Mouse (Mus musculus) embryonic fibroblast, embryonic 13.5 days (primary cell): ENCODE measurements at regions not wholly inside any gene's neighbourhood (a gene's known extent, or its start where the extent isn't known, plus 50 kb on each side); places are given as distances from the start of the nearest gene placed in this dataset.

ENCODE experiments used
- H3K27ac ChIP-seq: 2 replicates; pipeline ENCODE4 v1.5.1; 2012; ENCODE audit warnings: low read length, control low read depth, inconsistent platforms; ENCODE audit not compliant: insufficient read depth
- H3K4me1 ChIP-seq: 2 replicates; pipeline ENCODE4 v1.6.1; 2011; ENCODE audit warnings: low read length; ENCODE audit not compliant: control insufficient read depth, insufficient read depth
- H3K4me3 ChIP-seq: 2 replicates; pipeline ENCODE4 v1.5.1; 2011; ENCODE audit warnings: mild to moderate bottlenecking, control low read depth, low read length; ENCODE audit not compliant: insufficient read depth
- CTCF ChIP-seq: IDR thresholded peaks from 2 replicates; pipeline ENCODE4 v1.5.1; 2011; ENCODE audit warnings: mild to moderate bottlenecking, control low read depth, low read length, moderate library complexity, borderline replicate concordance; ENCODE audit not compliant: insufficient read depth
- POLR2A ChIP-seq: IDR thresholded peaks from 2 replicates; pipeline ENCODE4 v1.6.1; 2011; ENCODE audit warnings: low read depth, mild to moderate bottlenecking, control low read depth, low read length, moderate library complexity

DNA sequence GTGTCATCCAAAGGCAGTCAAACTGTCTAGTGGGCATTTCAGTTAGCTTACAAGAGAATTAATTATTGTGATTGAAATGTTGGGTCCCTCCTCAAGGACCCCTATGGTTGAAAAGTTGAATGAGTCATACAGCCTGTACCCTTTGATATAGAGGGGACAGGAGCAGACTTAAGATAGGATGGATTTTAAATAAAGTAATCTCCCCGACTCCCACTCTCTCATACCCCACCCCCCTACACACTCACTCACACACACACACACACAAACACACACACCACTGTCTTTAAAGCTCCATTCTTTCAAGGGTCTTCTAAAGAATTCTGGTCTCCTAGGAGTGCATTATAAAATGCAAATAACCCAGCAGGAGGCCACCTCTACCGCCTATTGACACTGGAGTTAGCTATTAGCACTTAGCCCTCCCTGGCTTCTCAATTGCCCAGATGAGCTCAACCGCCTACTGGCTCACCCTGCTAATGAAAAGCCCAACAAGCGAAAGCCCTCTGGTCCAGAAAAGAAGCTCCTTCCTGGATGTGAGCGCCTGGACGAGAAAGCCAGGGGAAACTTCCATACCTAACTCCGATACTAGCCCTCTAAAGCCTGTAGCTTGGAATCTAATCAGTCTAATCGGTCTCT is 236.3 kb upstream of the Rgma start:
- Histone ChIP-seq H3K4me1 (no peaks in the 10 kb centered on the region), H3K27ac (no peak overlapping the region), H3K4me3 (no peak overlapping the region)
- TF ChIP-seq POLR2A (no peak), CTCF (no peak)

DNA sequence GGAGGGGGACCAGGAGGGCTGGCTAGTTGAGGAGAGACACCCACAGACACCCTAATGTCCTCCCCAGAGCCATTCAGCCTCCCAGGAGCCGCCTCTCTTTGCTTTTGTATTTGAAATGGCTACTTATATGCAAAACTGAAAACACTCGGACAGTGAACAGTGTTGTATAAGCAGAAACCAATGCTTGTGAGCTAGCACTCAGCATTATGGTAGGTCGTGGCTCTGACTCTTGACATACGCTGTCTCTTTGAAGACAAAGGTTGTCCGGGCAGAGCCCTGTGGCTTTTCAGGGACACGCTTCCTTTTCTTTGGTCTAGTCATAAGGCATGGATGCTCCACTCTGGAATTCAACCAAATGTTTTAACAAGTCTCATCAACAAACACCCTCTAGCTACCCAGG is 235.4 kb upstream of the Rgma start:
- TF ChIP-seq POLR2A = no peak
- TF ChIP-seq CTCF = no peak
- Histone ChIP-seq H3K4me3 (no peak overlapping the region), H3K4me1 (no peaks in the 10 kb centered on the region), H3K27ac (no peak overlapping the region)

DNA sequence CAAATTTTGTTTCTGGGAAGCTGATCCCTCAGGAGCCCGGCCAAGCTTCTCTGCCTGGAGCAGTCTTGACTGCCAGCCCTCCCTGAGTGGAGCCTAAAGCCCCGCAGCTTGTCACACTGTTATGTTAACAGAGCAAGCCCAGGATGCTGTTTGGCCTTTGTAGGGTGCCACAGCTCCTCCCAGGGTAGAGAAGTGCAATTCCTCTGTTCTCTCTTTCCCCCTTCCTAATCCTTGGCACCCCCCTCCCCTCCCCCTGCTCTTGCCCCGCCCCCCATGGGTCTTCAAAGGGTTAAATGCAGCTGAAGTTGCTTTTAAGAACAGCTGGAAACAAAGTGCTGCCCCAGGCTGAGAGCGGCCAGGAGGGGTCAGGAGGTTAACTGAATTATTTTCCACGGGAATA is 234.1 kb upstream of the Rgma start:
- TF ChIP-seq POLR2A = no peak
- no peak for TF ChIP-seq CTCF
- no peaks in the 10 kb centered on the region for H3K4me1 ChIP-seq

DNA sequence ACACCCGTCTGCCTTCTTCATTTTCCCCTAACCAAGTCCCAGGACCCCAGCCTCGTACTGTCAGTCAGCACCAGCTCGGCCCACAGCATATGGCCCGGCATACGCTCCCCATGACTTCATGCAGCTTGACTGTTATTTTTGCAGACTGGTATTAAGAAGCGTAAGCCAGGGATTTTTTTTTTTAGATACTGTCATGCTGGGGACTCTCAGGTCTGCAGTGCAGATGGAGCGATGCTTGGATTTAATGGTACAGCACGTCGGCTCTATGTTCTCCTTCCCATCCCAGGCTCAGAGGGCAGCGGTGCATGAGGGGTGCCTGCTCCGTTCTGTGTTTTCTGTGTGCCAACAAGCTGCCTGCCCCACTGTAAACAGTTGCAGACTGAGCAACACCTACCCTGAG is 231.4 kb upstream of the Rgma start:
- Histone ChIP-seq H3K4me1 (no peaks in the 10 kb centered on the region), H3K4me3 (no peak overlapping the region), H3K27ac (no peak overlapping the region)
- TF ChIP-seq CTCF = no peak
- TF ChIP-seq POLR2A = no peak

More for the DNA sequence above, 234.1 kb upstream of the Rgma start:
- H3K27ac ChIP-seq = no peak overlapping the region
- no peak overlapping the region for H3K4me3 ChIP-seq

DNA sequence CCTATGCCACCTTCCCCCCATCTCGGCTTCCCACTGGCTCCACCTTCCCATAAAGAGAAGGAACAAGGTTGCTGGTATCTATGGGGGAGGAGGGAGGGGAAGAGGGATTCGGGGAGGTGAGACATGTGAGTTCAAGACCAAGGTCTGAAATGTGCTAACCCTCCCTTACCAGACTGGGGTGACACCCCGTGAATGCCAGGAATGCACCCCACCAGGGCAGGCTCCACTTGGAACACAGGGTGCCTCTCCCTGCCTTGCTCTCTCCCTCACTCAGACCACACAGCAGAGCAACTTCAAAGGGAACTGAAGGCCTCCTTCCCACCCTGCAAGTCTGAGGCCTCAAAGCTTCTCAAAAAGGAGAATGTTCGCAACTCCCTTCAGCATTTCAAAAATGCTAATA is 230.5 kb upstream of the Rgma start:
- no peaks in the 10 kb centered on the region for H3K4me1 ChIP-seq
- TF ChIP-seq CTCF = no peak
- TF ChIP-seq POLR2A = no peak
- no peak overlapping the region for H3K4me3 ChIP-seq
- H3K27ac ChIP-seq = no peak overlapping the region

DNA sequence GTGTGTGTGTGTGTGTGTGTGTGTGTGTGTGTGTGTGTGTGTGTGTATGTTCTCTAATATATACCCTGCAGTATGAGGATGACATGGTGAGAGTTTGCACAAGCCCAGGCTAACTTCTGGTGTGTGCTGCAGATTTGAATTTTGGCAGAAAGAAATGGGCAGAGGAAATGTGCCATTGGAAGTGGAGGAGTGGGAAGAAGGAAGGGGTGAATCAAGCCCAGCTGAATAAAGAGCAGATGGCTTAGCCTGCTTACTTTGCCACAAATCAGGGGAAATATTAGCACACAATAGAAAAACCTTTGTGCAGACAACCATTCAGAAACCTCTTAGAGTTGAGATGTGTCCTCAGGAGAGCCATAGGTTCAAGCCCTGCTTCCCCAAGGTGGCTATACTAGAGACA is 228.1 kb upstream of the Rgma start:
- Histone ChIP-seq H3K27ac (no peak overlapping the region), H3K4me1 (no peaks in the 10 kb centered on the region), H3K4me3 (no peak overlapping the region)
- TF ChIP-seq POLR2A = no peak
- no peak for TF ChIP-seq CTCF

DNA sequence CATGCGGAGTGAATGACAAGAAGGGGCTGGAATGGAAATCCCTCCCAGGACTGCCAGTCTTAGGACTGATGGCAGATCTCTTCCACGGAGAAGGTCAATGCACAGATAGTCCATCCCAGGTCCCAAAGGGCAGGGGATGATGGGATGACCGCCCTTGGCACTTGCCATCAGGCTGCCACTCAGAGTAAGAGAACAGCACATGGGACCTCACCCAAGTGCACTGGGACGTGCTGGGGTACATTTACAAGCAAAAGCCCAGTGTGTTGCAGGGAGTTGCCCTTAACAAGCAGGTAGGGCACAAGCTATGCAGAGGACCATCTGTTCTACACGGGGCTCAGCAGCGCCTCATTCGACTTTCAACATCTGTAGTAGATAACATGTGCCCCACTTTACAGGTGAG is 224.9 kb upstream of the Rgma start:
- no peak for TF ChIP-seq CTCF
- TF ChIP-seq POLR2A = no peak
- no peak overlapping the region for H3K4me3 ChIP-seq
- H3K27ac ChIP-seq = no peak overlapping the region
- H3K4me1 ChIP-seq = no peaks in the 10 kb centered on the region

DNA sequence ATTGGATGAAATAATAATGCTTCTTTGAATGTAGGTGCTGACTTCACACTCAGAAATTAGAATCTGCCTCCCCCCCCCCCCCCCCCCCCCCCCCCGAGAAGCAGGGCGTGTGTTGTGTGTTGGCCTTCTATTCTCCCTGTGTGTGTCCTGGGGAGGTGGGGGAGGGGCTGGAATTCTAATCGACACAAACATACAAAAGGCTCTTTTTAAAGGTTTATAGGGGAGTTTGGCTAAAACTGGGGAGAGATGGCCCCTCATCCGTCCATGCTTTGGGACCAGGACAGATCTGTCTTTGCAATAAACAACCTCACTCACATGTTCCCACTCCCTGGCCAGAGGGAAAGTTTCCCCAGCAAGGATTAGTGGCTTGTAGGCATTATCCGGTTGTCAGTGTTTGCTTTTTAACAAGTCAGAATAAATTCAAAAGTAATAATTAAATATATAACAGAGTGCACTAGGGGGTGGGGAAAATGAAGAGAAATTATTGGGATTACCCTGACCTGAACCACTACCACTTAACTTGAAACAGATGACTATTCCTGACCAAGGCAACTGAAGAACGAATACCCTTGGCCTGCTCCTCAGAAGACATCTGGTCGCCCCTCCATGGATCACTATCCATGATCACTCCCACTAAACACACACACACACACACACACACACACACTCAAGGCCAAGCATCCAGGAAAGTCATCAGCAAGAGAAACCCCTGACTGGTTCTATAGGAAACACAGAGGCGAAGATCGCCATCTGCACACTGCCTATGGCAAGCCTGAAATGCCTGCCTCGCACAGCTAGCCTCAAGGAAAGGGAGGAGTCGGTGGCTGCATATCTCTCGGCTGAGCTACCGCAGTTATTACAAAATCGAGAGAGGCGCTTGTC is 223.5 kb upstream of the Rgma start:
- no peak overlapping the region for H3K4me3 ChIP-seq
- no peak overlapping the region for H3K27ac ChIP-seq
- H3K4me1 ChIP-seq = no peaks in the 10 kb centered on the region
- TF ChIP-seq POLR2A = no peak
- no peak for TF ChIP-seq CTCF

DNA sequence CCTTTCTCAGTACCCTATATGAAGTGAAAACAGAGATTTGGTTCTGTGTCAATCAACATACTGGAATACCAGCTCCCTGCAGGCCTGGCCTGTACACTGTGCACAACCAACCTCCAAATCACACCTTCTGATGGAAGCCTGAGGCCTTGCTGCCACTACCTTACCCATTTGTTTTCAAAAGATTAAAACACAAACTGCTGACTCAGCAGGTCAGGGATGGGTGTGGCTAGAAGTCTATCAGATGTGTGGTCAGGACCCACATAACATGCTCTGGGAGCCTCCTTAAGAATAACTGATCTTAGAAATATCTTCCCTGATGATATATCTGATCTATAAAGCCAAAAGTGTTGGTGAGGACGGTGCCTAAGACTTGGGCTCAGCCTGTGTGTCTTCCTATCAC is 221.6 kb upstream of the Rgma start:
- TF ChIP-seq POLR2A = no peak
- TF ChIP-seq CTCF = no peak

DNA sequence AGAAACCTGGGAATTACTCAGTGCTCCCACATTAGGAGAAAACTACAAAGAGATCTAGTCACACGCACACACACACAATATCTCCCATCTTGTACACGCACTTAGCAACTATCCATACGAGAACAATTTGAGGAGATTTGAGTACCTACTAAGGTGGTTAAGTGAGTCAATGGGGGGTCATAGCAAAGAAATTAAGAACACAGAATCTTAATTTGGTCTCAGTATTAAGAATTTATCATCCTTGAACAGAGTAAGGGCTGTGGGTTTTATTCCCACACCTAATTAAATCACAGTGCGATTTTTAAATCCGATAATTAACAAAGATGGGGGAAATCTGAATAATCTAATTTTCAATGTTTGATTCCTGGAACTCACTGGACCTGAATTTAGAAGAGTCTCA is 216.5 kb upstream of the Rgma start:
- Histone ChIP-seq H3K4me3 (no peak overlapping the region), H3K27ac (no peak overlapping the region), H3K4me1 (no peaks in the 10 kb centered on the region)
- no peak for TF ChIP-seq CTCF
- TF ChIP-seq POLR2A = no peak

More for the DNA sequence above, 221.6 kb upstream of the Rgma start:
- no peak overlapping the region for H3K4me3 ChIP-seq
- no peaks in the 10 kb centered on the region for H3K4me1 ChIP-seq
- H3K27ac ChIP-seq = no peak overlapping the region
